Mouse (Mus musculus): ENCODE measurements around the gene Fam207a.
A peak's percentile ranks its signal among the peaks of the same experiment; 100 is the strongest.

Gene Fam207a

GRCm38 (mm10) chr10:77515385-77516348 is at the start of gene Fam207a:
Gene Fam207a, minus strand, starts transcription at chr10:77515785.
- peak; percentile 87 for DNase-seq (ENCODE audit: extremely low read depth, low read depth)

- peak; percentile 90 for DNase-seq (ENCODE audit: extremely low read depth, low read depth)
These were observed 49.4 kb upstream of the Fam207a start for GRCm38 (mm10) chr10:77565005-77565404.

GRCm38 (mm10) chr10:77561508-77561907 is 45.9 kb upstream of the Fam207a start:
- peak; percentile 22 for DNase-seq (ENCODE audit: extremely low read depth, low read depth)

GRCm38 (mm10) chr10:77560830-77561229 is 45.2 kb upstream of the Fam207a start:
- DNase-seq (ENCODE audit: extremely low read depth, low read depth), result no peak

- no peak for DNase-seq (ENCODE audit: extremely low read depth, low read depth)
These were observed 44.5 kb upstream of the Fam207a start for GRCm38 (mm10) chr10:77560090-77560489.

GRCm38 (mm10) chr10:77557641-77558040 is 42.1 kb upstream of the Fam207a start:
- DNase-seq (ENCODE audit: extremely low read depth, low read depth), result no peak

GRCm38 (mm10) chr10:77556631-77557030 is 41.0 kb upstream of the Fam207a start:
- no peak for DNase-seq (ENCODE audit: extremely low read depth, low read depth)

- no peak for DNase-seq (ENCODE audit: extremely low read depth, low read depth)
These were observed 39.3 kb upstream of the Fam207a start for GRCm38 (mm10) chr10:77554918-77555317.

GRCm38 (mm10) chr10:77553285-77553684 is 37.7 kb upstream of the Fam207a start:
- no peak for DNase-seq (ENCODE audit: extremely low read depth, low read depth)

- no peak for DNase-seq (ENCODE audit: extremely low read depth, low read depth)
These were observed 36.6 kb upstream of the Fam207a start for GRCm38 (mm10) chr10:77552162-77552561.

GRCm38 (mm10) chr10:77550874-77551273 is 35.3 kb upstream of the Fam207a start:
- no peak for DNase-seq (ENCODE audit: extremely low read depth, low read depth)

- no peak for DNase-seq (ENCODE audit: extremely low read depth, low read depth)
These were observed 33.0 kb upstream of the Fam207a start for GRCm38 (mm10) chr10:77548576-77548975.

- no peak for DNase-seq (ENCODE audit: extremely low read depth, low read depth)
These were observed 29.3 kb upstream of the Fam207a start for GRCm38 (mm10) chr10:77544916-77545315.

- no peak for DNase-seq (ENCODE audit: extremely low read depth, low read depth)
These were observed 27.6 kb upstream of the Fam207a start for GRCm38 (mm10) chr10:77543226-77543625.

- DNase-seq (ENCODE audit: extremely low read depth, low read depth), result no peak
These were observed 26.5 kb upstream of the Fam207a start for GRCm38 (mm10) chr10:77541864-77542666.

- no peak for DNase-seq (ENCODE audit: extremely low read depth, low read depth)
These were observed 25.1 kb upstream of the Fam207a start for GRCm38 (mm10) chr10:77540576-77541102.

GRCm38 (mm10) chr10:77539320-77539945 is 23.8 kb upstream of the Fam207a start:
- no peak for DNase-seq (ENCODE audit: extremely low read depth, low read depth)

GRCm38 (mm10) chr10:77537215-77538209 is 21.9 kb upstream of the Fam207a start:
- DNase-seq (ENCODE audit: extremely low read depth, low read depth), result no peak

GRCm38 (mm10) chr10:77536727-77537126 is 21.1 kb upstream of the Fam207a start:
- DNase-seq (ENCODE audit: extremely low read depth, low read depth), result peak; percentile 55

- DNase-seq (ENCODE audit: extremely low read depth, low read depth), result no peak
These were observed 16.4 kb upstream of the Fam207a start for GRCm38 (mm10) chr10:77532020-77532413.

Data from MEL-GATA-1-ER (cell line).